Mouse (Mus musculus): ENCODE data around the gene Kcnd2.

Kcnd2 gene

DNA sequence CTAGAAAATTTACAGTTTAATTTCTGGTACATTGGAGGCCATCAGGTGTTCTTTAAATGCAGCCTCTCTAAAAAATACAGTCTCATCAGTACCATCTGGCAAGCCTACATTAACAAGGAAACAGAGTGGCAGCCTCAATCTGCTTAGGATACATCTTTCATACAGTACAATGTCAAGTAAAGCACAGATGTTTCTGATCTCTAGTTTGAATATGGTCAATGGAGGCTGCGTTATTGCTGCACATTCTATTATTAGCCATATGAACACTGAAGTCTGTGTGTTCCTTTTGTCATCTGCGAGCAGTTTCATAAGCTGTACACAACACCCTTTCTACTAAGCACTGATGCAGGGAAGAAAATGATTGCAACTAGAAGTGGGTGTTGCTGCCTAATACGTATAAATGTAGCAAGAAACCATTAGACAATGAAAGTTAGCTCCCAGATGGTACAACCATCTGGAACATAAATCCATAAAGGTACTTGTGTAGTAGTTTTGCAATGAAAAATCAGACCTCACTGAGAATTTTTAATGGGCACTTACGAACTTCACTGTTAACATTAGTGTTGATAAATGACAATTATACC lies 209.0 kb downstream of the Kcnd2 start:
- DNase-seq (ENCODE audit: low read depth, low spot score) = no peak

DNA sequence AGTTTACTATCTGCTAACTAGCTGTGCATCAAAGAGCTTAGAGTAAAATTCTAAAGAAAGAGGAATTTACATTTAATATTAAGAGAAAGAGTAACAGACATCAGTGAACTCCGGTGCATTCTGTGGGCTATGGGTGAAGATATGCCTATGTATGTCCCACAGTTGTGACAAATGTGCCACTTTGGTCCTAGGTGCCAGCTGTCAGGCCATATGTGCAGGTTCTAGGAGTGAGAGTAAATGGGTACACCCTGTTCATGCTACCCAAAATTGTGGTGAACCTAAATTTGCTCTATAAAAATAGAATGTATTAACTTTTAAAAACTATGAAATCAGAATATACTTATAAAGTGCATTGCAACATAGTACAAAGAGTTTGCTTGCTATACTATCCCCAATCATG lies 215.8 kb downstream of the Kcnd2 start:
- DNase-seq (ENCODE audit: low read depth, low spot score) = no peak

DNA sequence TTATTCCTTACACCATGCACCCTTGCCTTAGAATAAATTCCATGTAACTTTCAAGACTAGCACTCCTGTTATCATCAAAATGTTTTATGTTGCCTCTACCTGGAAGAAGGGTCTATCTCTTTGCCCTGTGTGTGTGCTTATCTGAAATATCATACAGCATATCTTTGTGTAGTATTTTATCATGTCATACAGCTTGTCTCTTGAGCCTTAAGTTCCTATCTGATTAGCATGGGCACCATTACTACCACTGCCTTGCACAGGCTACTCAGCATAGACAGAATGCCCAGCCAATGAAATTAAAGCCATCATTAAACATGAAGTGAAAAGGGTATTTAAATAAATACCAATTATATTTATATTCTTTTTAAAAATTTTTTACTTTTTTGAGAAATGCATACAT lies 249.4 kb downstream of the Kcnd2 start:
- DNase-seq (ENCODE audit: low read depth, low spot score) = no peak

DNA sequence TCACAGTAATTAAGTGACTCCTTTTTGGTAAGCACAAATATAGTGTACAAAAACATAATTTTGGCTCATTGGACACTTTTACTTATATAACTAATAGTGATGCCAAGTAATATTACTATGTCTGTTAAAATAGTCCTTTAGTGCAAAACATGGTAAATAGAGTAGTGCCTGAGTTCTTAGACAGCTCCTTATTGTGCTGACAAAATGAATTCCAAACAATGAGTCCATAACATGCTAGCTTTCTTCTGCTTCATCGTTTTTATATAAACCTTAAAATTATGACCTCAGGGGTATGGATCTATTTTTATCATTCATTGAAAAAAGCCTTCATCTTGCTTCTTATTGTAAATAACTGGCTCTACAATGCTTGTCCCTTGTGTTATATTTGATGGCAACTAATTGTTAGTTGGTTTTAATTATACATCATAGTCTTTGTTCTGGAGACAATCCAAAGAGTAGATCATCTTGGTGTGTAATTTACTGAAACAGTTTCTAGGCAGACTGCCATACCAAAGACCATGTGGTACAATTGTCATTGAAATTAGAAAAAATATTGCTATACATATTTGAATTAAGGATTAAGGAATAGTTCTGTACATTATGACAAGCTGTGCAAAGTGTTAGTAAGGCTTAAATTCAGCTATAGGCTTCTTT lies 256.7 kb downstream of the Kcnd2 start:
- peak; percentile 22 for DNase-seq (ENCODE audit: low read depth, low spot score)

- no peak for DNase-seq (ENCODE audit: low read depth, low spot score)
These were observed 267.4 kb downstream of the Kcnd2 start for GRCm38 (mm10) chr6:21482714-21483113.

GRCm38 (mm10) chr6:21488536-21488935 lies 273.2 kb downstream of the Kcnd2 start:
- no peak for DNase-seq (ENCODE audit: low read depth, low spot score)

DNA sequence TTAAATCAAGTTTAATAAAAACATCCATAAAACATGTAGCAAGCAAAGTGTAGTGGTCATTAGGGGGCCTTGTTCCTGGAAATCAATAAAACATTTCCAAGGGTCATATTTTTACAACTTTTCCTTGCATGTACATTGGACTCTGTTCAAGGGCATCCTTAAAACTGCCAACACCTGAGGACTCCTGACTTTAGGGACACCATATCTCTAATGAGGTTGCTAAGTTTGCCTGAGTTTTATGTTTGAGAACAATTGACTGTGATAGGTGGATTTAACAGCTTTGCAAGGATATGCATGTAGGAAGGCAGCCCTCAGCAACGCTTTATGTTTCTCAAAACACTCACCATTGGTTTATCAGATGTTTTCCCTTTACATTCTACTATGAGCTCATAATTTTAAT lies 287.6 kb downstream of the Kcnd2 start:
- no peak for DNase-seq (ENCODE audit: low read depth, low spot score)

DNA sequence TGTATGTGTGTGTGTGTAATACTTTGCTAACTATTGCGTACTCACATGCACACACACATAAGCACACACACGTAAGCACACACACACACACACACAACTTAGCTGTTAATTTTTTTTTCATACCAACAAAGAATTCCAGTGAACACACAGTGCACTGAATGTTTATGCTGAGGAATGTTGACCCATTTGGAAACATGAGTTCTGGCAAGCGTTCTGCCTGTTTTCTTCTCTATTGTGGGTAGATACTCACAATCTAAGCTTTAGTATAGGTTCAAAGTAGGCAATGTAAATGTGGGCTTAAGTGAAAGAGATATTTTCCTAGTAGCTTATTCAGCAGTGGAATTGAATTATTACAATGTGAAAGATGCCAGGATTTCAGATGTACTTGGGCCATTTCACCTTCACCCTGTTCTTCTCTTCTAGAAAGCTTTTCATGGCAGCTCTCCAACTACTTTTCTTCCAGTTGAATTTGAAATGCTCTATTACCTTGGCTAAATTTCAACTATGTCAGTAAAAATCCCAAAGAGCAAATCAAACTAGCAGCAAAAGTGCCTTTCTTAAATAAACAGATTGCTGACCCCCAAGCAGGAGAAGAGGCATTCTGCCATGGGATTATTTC lies 295.4 kb downstream of the Kcnd2 start:
- DNase-seq (ENCODE audit: low read depth, low spot score) = no peak

GRCm38 (mm10) chr6:21520351-21520750 lies 305.0 kb downstream of the Kcnd2 start:
- no peak for DNase-seq (ENCODE audit: low read depth, low spot score)

DNA sequence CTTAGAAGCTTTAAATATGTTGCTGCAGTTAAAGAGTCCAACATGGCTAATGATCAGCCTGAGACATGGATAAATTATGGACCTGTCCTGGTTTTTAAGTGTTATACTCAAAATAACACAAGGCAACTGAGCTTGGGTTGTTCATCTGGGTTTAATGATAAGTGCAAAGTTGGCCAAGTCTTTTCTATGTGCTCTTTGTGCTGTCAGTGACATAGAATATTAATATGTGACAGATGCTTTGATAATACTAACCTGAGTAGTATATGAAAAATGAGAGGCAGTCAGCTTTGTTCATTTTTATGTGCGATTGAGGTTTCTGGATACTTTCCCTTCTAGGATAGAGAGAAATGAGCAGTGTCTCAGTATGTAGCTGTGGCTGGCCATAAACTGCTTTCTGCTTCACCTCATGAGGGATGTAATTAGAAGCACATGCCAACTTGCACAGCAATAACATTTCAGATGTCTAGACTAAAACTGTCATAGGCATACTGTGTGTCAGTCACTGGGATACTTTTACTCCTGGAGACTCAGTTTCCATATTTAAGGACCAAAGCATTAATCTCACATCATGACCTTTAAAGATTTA lies 312.3 kb downstream of the Kcnd2 start:
- DNase-seq (ENCODE audit: low read depth, low spot score) = no peak

DNA sequence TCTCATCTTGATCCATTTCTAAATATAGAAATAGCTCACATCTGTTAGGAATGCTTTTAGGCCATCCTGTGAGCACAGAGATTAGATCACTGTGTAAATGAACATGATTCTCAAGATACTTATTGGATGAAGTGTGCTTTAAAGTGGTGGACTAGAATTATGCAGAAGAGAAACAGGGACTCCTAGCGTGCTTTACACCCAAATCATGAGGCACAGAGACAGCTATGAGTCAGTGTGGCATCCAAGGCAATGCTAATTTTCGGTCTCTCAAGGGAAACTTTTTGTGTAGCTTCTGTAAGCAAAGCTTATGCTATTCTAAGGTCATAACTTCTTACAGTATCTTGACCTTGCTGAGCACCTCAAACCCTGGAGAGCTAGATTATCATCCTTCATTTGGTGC lies 318.7 kb downstream of the Kcnd2 start:
- DNase-seq (ENCODE audit: low read depth, low spot score) = no peak

DNA sequence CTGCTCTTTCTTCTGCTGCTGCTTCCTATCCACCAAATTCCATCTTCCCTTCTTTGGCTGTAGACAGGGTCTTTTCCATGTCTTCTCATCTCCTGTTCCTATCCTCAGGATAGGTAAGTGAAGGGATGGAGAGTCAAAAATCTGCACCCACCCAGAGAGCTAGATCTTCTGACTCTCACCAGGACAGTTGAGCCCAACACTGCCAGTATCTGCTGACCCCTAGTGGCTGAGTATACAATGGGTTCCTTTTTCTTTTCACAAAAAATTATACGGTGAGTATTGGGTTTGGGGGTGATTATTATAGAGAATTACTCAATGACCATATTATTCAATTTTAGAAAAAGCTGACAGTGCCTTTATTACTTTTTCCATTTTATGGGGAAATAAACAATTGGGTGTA lies 319.5 kb downstream of the Kcnd2 start:
- DNase-seq (ENCODE audit: low read depth, low spot score) = no peak

- DNase-seq (ENCODE audit: low read depth, low spot score) = no peak
These were observed 336.2 kb downstream of the Kcnd2 start for GRCm38 (mm10) chr6:21551501-21551900.

GRCm38 (mm10) chr6:21570964-21571363 lies 355.7 kb downstream of the Kcnd2 start:
- no peak for DNase-seq (ENCODE audit: low read depth, low spot score)

GRCm38 (mm10) chr6:21590156-21590555 lies 374.9 kb downstream of the Kcnd2 start:
- DNase-seq (ENCODE audit: low read depth, low spot score) = no peak

GRCm38 (mm10) chr6:21597424-21597823 lies 382.1 kb downstream of the Kcnd2 start:
- DNase-seq (ENCODE audit: low read depth, low spot score) = no peak

DNA sequence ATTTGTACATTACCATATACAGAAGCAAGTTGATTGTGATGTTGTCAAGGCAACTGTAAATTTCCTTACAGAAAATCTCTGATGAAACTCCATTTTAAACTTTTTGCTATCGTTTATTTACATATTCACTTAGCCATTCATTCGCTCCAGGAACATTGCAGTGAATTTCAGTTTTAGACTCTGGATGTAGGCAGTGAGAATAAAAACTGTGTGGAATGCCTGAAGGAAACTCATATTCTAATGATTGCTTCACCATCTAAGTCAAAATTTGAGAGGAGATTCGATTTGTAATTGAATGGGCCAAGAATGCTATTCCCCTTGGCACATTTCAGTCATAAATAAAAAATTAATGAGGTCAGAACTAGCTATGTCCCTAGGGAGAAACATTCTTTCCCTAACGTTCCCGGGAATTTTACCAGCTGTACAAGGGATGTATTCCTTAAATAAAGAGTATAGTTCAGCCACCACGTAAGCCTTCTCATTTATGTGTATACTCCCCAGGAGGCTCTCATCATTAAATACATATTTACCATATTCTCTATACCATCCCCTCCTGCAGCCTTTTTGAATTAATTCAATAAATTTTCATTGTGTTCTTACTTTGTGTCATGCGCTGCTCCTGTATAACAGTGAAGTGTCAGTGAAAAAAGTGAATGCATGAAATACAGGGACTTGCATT lies 394.2 kb downstream of the Kcnd2 start:
- DNase-seq (ENCODE audit: low read depth, low spot score) = no peak

DNA sequence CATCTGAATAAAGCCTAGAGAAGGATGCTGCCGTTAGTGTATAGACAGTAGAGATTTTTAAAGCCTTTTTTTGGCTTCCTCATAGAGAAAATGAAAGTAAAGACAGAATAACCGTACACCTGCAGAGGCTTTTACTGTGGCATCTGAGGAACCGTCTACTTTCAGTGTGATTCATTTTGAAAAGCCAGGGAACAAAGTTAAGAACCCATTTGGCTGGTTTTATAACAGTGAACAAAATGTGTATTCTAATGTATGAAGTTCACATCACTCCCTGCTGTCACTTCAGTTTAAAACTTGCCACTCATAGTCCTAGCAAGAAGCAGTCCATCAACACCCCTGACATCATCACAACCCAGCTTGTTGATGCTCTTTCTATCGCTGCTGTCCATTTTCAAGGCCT lies 414.7 kb downstream of the Kcnd2 start:
- DNase-seq (ENCODE audit: low read depth, low spot score) = no peak

- DNase-seq (ENCODE audit: low read depth, low spot score) = no peak
These were observed 440.4 kb downstream of the Kcnd2 start for GRCm38 (mm10) chr6:21655681-21656080.

DNA sequence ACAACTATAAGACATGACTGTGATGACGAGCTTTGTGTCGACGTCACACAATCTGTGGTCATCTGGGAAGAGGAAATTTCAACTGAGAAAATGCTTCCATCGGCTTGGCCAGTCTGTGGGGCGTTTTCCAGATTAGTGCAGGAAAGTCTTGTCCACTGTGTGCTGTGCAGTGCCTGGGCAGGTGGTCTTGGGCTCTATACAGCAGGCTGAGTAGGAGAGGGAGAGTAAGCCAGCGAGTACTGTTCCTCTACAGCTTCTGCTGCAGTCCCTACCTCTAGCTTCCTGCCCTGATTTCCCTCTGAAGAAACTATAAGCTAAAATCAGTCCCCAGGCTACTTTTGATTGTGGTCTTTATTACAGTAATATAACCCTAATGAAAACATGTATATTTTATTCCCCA lies 448.8 kb downstream of the Kcnd2 start:
- DNase-seq (ENCODE audit: low read depth, low spot score) = no peak

DNA sequence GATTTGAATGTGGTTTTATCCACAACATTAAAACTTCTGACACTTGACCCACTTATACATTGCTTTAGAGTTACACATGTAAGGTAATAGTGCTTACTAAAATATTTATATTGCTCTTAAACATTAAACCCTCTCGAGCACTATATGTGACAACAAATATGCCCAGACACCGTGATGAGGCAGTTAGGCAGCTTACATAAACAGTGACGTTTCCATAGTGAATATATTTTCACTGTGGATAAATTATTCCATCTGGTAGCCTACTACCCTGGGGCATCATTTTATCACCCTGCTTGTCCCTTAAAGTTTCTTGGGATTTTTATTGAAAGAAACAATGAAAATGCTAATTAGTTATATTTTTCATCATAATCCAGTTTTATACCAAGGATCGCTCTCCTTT lies 449.3 kb downstream of the Kcnd2 start:
- DNase-seq (ENCODE audit: low read depth, low spot score) = no peak

- DNase-seq (ENCODE audit: low read depth, low spot score) = no peak
These were observed 468.9 kb downstream of the Kcnd2 start for GRCm38 (mm10) chr6:21684252-21684651.

Data from brain, embryonic 18.5 days (tissue).